Mouse (Mus musculus) heart, adult 2 months (tissue): Measurements from ENCODE around the gene Mcoln1. TPM values are rescaled to one million over a fixed set of nuclear protein-coding genes. Genes with fewer than 3 reads are reported as not detected.

Experiments used
- DNase-seq, 2 experiments: peaks; one replicate each; pipeline ENCODE4 v3.0.0; 2021
- H3K27ac ChIP-seq: fragments of 200-600 bp; 2 replicates; pipeline ENCODE4 v1.8.1; 2022
- H3K27me3 ChIP-seq: fragments of 200-500 bp; 2 replicates; pipeline ENCODE4 v1.6.1; 2012; ENCODE audit warnings: mild to moderate bottlenecking, low read length, inconsistent platforms, mixed read lengths; ENCODE audit not compliant: control insufficient read depth, insufficient read depth
- H3K36me3 ChIP-seq: fragments of 200-500 bp; 2 replicates; pipeline ENCODE4 v1.6.1; 2012; ENCODE audit warnings: low read length, inconsistent platforms; ENCODE audit not compliant: control insufficient read depth, insufficient read depth
- H3K4me1 ChIP-seq: fragments of 200-500 bp; 2 replicates; pipeline ENCODE4 v1.6.1; 2011; ENCODE audit warnings: low read length; ENCODE audit not compliant: control insufficient read depth, insufficient read depth
- H3K4me3 ChIP-seq: fragments of 200-600 bp; 2 replicates; pipeline ENCODE4 v1.8.1; 2022
- H3K79me2 ChIP-seq: fragments of 200-500 bp; replicated peaks from 2 replicates; pipeline ENCODE4 v1.6.1; 2012; ENCODE audit warnings: mild to moderate bottlenecking, inconsistent platforms, low read length, moderate library complexity, mixed read lengths; ENCODE audit not compliant: control insufficient read depth, insufficient read depth
- H3K9ac ChIP-seq: fragments of 200-500 bp; 2 replicates; pipeline ENCODE4 v1.6.1; 2012; ENCODE audit warnings: low read depth, mild to moderate bottlenecking, control low read depth, inconsistent platforms, low read length, mixed read lengths
- CTCF ChIP-seq: fragments of 200-600 bp; IDR thresholded peaks from 2 replicates; pipeline ENCODE4 v1.8.1; 2022; ENCODE audit warnings: antibody characterized with exemption, mild to moderate bottlenecking, moderate library complexity
- EP300 ChIP-seq: fragments of 200-500 bp; IDR thresholded peaks from 2 replicates; pipeline ENCODE4 v1.6.1; 2011; ENCODE audit warnings: low read depth, low read length, control low read depth; ENCODE audit not compliant: insufficient read depth
- POLR2A ChIP-seq: fragments of 200-500 bp; IDR thresholded peaks from 2 replicates; pipeline ENCODE4 v1.6.1; 2011; ENCODE audit warnings: mild to moderate bottlenecking, low read depth, low read length, control low read depth; ENCODE audit not compliant: insufficient read depth
- whole genome bisulfite sequencing: fragments of 180-500 bp; shearing (Covaris S2); methylation state at CpG from one replicate; pipeline ENCODE4 v1.1.7; 2018; 5-methylcytosine and 5-hydroxymethylcytosine counted together
- intact Hi-C: fragments of 180-260 bp; cut with DNase I; formaldehyde crosslinking; loops from one replicate; pipeline ENCODE4 v1.15.1; 2025
- polyA plus RNA-seq: library from polyadenylated mRNA; depleted of rRNA; stranded (reverse); fragments of >200 nt; gene quantifications from 2 replicates; pipeline ENCODE4 v1.2.3, GENCODE M21; 2012
- total RNA-seq, 2 experiments: library from RNA; stranded (reverse); gene quantifications; 2 replicates each; pipeline ENCODE4 v1.2.3; 2021

Gene Mcoln1
- total and polyA plus RNA-seq, 3 experiments = 20.6 to 86.9 (median 23.1) TPM

DNA sequence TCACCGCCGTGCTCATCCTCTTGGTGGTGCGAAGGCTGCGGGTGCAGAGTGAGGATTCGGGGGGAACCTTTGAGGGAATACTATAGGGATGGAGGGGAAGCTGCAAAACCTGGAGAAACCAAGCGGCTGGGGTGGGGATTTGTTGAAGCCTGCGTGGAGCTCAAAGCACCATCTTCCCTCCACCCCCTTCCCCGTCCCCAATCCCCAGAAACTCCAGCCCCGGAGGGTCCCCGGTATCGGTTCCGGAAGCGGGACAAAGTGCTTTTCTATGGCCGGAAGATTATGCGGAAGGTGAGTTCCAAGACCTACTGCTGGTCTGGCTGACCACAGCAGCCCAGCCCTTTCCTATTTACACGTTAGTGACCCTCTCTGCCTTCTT is 16.8 kb downstream of the Mcoln1 start:
- Histone ChIP-seq H3K27me3 (no peaks in the 10 kb centered on the region), H3K9ac (peak overlapping the region; percentile 64), H3K4me1 (no peaks in the 10 kb centered on the region; the same call in 1 of the 2 replicates), H3K4me3 (peak overlapping the region; percentile 70), H3K36me3 (no peaks in the 10 kb centered on the region), H3K27ac (peak overlapping the region; percentile 87), H3K79me2 (no peaks in the 10 kb centered on the region)
- intact Hi-C loops = loop anchor here (2.0 to 5.0 kb wide), 4 partner anchors 24 to 295 kb away; partner anchors contain the start of genes Pet100, Xab2 and Zfp358
- DNase-seq = peak in 1 of 2 experiments; percentile 53
- TF ChIP-seq CTCF (no peak), EP300 (no peak), POLR2A (no peak)
- WGBS = 2% methylated on average over 16 of the region's 16 CpGs

DNA sequence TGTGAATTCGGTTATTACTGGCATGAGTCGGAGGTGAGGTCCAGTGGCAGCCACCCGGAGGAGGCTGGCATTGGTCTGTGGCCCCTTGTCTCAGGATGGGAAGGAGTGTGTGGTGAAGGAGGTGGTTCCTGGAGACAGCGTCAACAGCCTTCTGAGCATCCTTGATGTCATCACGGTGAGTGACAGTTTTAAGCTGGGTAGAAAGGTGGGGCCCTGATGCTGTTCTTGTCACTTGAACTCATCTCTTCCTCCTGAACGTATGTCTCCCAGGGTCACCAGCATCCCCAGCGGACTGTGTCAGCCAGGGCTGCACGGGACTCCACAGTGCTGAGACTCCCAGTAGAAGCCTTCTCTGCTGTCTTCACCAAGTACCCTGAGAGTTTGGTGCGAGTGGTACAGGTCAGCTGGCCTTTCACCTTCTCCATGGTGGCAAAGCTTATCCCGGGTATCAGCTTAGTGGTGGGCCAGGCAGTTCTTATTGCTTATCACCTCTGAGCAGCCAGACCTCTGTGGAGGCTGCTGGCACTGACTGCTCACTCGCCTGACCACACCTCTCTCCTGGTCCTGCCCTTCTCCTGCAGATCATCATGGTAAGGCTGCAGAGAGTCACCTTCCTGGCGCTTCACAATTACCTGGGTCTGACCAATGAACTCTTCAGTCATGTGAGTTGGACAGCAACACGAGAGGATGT is 21.9 kb downstream of the Mcoln1 start:
- no peaks in the 10 kb centered on the region for H3K27me3 ChIP-seq
- intact Hi-C loops = no loop called here
- H3K36me3 ChIP-seq = no peaks in the 10 kb centered on the region; the same call in 1 of the 2 replicates
- TF ChIP-seq CTCF = no peak
- no peak for TF ChIP-seq EP300
- TF ChIP-seq POLR2A = no peak
- H3K79me2 ChIP-seq = no peaks in the 10 kb centered on the region
- no peaks in the 10 kb centered on the region for H3K4me1 ChIP-seq
- DNase-seq = no peak
- no peak overlapping the region for H3K4me3 ChIP-seq
- H3K27ac ChIP-seq = no peak overlapping the region
- no peak overlapping the region for H3K9ac ChIP-seq
- 86% methylated on average over 13 of the region's 13 CpGs for WGBS

- Histone ChIP-seq H3K9ac (no peak overlapping the region), H3K27me3 (no peaks in the 10 kb centered on the region), H3K4me1 (no peaks in the 10 kb centered on the region), H3K79me2 (no peaks in the 10 kb centered on the region), H3K27ac (no peak overlapping the region), H3K36me3 (no peaks in the 10 kb centered on the region), H3K4me3 (no peak overlapping the region)
- intact Hi-C loops = no loop called here
- 81% methylated on average over 5 of the region's 5 CpGs for WGBS
- DNase-seq = peak in 1 of 2 experiments; percentile 10
- TF ChIP-seq POLR2A = no peak
- TF ChIP-seq CTCF = no peak
- no peak for TF ChIP-seq EP300
Observed at GRCm38 (mm10) chr8:3530816-3531215, 30.6 kb downstream of the Mcoln1 start.

DNA sequence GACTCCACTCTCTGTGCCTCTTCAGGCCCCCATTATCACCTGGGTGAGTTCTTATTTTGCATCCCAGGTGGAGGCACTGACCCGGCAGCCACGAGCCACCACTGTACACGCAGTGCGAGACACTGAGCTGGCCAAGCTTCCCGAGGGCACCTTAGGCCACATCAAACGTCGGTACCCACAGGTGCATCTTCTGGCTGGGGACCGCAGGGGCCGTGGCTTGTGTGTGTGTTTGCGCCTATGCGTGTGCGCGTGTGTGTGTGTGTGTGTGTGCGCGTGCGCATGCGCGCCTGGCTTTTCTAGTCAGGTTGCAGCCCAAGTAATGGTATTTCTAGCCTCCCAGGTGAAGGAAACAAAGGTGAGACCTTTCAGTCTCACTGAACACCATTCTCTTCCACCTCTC is 31.7 kb downstream of the Mcoln1 start:
- 95% methylated on average over 18 of the region's 18 CpGs for WGBS

DNA sequence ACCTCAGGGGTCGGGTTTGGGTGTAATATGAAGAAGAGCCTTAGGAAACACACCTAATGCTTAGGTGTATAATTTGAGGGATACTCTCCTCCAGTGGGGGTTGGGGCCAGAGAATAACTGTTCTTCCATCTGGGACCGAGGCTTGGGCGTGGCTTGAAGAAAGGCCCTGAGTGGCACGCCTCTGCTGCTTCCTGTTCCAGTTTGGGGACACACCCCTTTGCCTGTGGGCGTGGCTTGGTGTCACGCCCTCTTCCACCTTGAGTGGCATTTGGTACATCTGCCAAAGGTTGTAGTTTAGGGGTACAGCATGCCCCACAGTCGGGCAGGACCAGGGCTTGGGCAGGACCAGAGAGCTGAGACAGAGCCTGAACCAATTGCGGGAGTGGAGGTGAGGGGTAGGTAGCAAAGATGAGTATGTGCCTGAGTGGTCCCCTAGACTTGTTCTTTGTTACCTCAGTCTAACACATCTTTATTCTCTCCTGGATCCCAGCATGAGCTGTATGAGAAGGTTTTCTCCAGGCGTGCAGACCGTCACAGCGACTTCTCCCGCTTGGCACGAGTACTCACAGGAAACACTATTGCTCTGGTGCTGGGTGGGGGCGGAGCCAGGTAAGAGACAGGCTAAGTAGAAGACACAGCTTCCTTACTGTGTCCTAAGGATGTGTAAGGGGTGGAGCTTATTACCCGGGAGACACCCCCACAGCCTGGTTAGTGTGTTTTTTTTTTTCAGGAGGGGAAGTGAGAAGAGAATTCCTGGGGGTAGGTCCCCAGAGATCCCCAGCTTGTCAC is 36.0 kb downstream of the Mcoln1 start:
- Histone ChIP-seq H3K27ac (no peak overlapping the region), H3K79me2 (no peaks in the 10 kb centered on the region), H3K9ac (no peak overlapping the region), H3K27me3 (no peaks in the 10 kb centered on the region), H3K4me1 (no peaks in the 10 kb centered on the region), H3K4me3 (no peak overlapping the region), H3K36me3 (no peaks in the 10 kb centered on the region)
- DNase-seq = peak in 1 of 2 experiments; percentile 18
- intact Hi-C loops = no loop called here
- TF ChIP-seq POLR2A (no peak), CTCF (no peak), EP300 (no peak)
- WGBS = 59% methylated on average over 15 of the region's 15 CpGs

More for the DNA sequence above, 31.7 kb downstream of the Mcoln1 start:
- Histone ChIP-seq H3K4me3 (no peak overlapping the region), H3K9ac (no peak overlapping the region), H3K79me2 (no peaks in the 10 kb centered on the region), H3K36me3 (no peaks in the 10 kb centered on the region), H3K27ac (no peak overlapping the region), H3K4me1 (no peaks in the 10 kb centered on the region), H3K27me3 (no peaks in the 10 kb centered on the region)
- no peak for DNase-seq
- TF ChIP-seq EP300 (no peak), CTCF (no peak), POLR2A (no peak)
- intact Hi-C loops = no loop called here

DNA sequence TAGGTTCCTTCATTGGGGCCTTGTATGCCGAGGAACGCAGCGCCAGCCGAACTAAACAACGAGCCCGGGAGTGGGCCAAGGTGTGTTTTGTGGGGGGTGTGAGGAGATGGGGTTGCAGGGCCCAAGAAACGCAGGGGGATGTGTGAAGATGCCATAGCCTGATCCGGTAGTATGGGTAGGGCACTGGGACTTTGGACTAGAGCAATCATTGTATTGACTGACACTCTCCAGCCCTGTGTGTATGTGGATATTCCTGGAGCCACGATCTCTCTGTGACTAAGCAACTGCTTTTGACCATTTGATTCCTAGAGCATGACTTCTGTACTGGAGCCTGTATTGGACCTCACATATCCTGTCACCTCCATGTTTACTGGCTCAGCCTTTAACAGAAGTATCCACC is 36.7 kb downstream of the Mcoln1 start:
- TF ChIP-seq EP300 (no peak), CTCF (no peak), POLR2A (no peak)
- Histone ChIP-seq H3K4me1 (no peaks in the 10 kb centered on the region), H3K9ac (no peak overlapping the region), H3K36me3 (no peaks in the 10 kb centered on the region), H3K79me2 (no peaks in the 10 kb centered on the region), H3K4me3 (no peak overlapping the region), H3K27ac (no peak overlapping the region), H3K27me3 (no peaks in the 10 kb centered on the region)
- 95% methylated on average over 9 of the region's 9 CpGs for WGBS
- intact Hi-C loops = no loop called here
- no peak for DNase-seq
